Mouse (Mus musculus) stomach, postnatal 0 days (tissue): ENCODE measurements around the gene Nup107.

Experiments
- CTCF ChIP-seq: IDR thresholded peaks from 2 replicates; pipeline ENCODE4 v1.5.1; 2016; ENCODE audit warnings: antibody characterized with exemption, low read depth, mild to moderate bottlenecking, moderate library complexity
- EP300 ChIP-seq: optimal IDR thresholded peaks from 2 replicates; pipeline ENCODE3; 2016; ENCODE audit warnings: antibody characterized with exemption

GRCm38 (mm10) chr10:117773106-117773720 is 19.3 kb downstream of the Nup107 start:
- TF ChIP-seq EP300, result no peak
- no peak for TF ChIP-seq CTCF
